Mouse (Mus musculus): Measurements from ENCODE around the gene Rxfp4. TPM values are rescaled to one million over a fixed set of nuclear protein-coding genes. Genes with fewer than 3 reads are reported as not detected.

The Rxfp4 gene
- polyA plus RNA-seq, 1 experiment: not detected

GRCm38 (mm10) chr3:88658441-88659127 is 5.6 kb upstream of the Rxfp4 start:
- TF ChIP-seq GATA1 (IDR thresholded peaks at IDR 0.05; ENCODE audit: low read length): peak; percentile 5

GRCm38 (mm10) chr3:88655619-88656018 is 2.7 kb upstream of the Rxfp4 start:
- no peak for TF ChIP-seq GATA1 (IDR thresholded peaks at IDR 0.05; ENCODE audit: low read length)

GRCm38 (mm10) chr3:88654621-88655020 is 1.7 kb upstream of the Rxfp4 start:
- no peak for TF ChIP-seq GATA1 (IDR thresholded peaks at IDR 0.05; ENCODE audit: low read length)

GRCm38 (mm10) chr3:88653516-88654370 is 801 bp upstream of the Rxfp4 start:
- no peak for TF ChIP-seq GATA1 (IDR thresholded peaks at IDR 0.05; ENCODE audit: low read length)

- TF ChIP-seq GATA1 (IDR thresholded peaks at IDR 0.05; ENCODE audit: low read length): no peak
Observed at GRCm38 (mm10) chr3:88651669-88652618, 998 bp downstream of the Rxfp4 start.

GRCm38 (mm10) chr3:88650713-88651504 is 2.0 kb downstream of the Rxfp4 start:
- no peak for TF ChIP-seq GATA1 (IDR thresholded peaks at IDR 0.05; ENCODE audit: low read length)

- TF ChIP-seq GATA1 (IDR thresholded peaks at IDR 0.05; ENCODE audit: low read length): no peak
Observed at GRCm38 (mm10) chr3:88649967-88650366, 3.0 kb downstream of the Rxfp4 start.

- TF ChIP-seq GATA1 (IDR thresholded peaks at IDR 0.05; ENCODE audit: low read length): no peak
Observed at GRCm38 (mm10) chr3:88649186-88649585, 3.8 kb downstream of the Rxfp4 start.

GRCm38 (mm10) chr3:88648452-88649168 is 4.3 kb downstream of the Rxfp4 start:
- TF ChIP-seq GATA1 (IDR thresholded peaks at IDR 0.05; ENCODE audit: low read length): no peak

GRCm38 (mm10) chr3:88647779-88648413 is 5.0 kb downstream of the Rxfp4 start:
- TF ChIP-seq GATA1 (IDR thresholded peaks at IDR 0.05; ENCODE audit: low read length): no peak

- no peak for TF ChIP-seq GATA1 (IDR thresholded peaks at IDR 0.05; ENCODE audit: low read length)
Observed at GRCm38 (mm10) chr3:88647076-88647475, 5.9 kb downstream of the Rxfp4 start.

GRCm38 (mm10) chr3:88646426-88646995 is 6.4 kb downstream of the Rxfp4 start:
- no peak for TF ChIP-seq GATA1 (IDR thresholded peaks at IDR 0.05; ENCODE audit: low read length)

- TF ChIP-seq GATA1 (IDR thresholded peaks at IDR 0.05; ENCODE audit: low read length): no peak
Observed at GRCm38 (mm10) chr3:88645937-88646336, 7.0 kb downstream of the Rxfp4 start.

Data from G1E-ER4 (cell line).